Mouse (Mus musculus) brain, embryonic 18.5 days (tissue): ENCODE measurements around the gene Vamp2.

ENCODE experiments used
- DNase-seq: peaks from one replicate; pipeline ENCODE4 v3.0.0-alpha.2; 2012; ENCODE audit warnings: low read depth, low spot score

Gene Vamp2

GRCm38 (mm10) chr11:69133923-69134621 is 45.8 kb downstream of the Vamp2 start:
- no peak for DNase-seq

DNA sequence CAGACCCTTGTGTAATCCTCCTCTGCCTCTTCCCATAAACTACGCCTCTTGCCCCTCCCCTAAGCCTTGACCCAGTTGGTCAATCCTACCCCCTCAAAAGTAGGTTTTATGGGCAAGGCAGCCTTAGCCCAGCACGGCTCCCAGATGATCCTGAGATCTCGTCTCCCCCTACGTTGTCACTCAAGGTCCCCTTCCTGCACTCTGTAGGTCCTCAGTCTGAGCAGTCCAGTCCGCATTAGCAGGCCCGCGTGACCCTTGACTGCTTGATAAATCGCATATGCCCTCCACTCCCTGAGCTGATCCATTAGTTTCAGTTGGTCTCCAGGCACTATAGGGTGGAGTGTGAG is 46.3 kb downstream of the Vamp2 start:
- DNase-seq: no peak

DNA sequence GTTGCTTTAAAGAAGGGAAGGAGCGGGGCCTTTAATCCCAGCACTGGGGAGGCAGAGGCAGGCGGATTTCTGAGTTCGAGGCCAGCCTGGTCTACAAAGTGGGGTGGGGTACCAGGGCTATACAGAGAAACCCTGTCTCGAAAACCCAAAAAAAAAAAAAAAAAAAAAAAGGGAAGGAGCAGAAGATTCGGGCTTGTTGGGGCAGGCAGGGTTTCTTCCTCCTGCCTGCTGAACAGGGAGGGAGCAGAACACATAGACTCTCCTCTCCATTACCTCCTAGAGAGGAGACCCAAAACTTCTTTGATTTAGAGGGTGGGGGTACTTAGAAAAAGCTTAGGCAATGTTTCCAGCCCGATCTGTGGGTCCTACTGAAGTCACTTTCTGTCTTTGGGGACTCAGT is 47.1 kb downstream of the Vamp2 start:
- no peak for DNase-seq
